Mouse (Mus musculus) heart, embryonic 16.5 days (tissue): ENCODE measurements at regions not wholly inside any gene's neighbourhood (a gene's known extent, or its start where the extent isn't known, plus 50 kb on each side); places are given as distances from the start of the nearest gene placed in this dataset.

Source experiments
- ATAC-seq: fragments of 200-750 bp; cut with Nextera tagmentation; replicated peaks from 2 replicates; pipeline ENCODE4 v1.8.0; 2017; ENCODE audit warnings: moderate number of reproducible peaks; ENCODE audit not compliant: insufficient read depth, low FRiP score; ENCODE audit errors: extremely low read depth
- H3K27ac ChIP-seq: fragments of 300-500 bp; sonication (generic); 2 replicates; pipeline ENCODE4 v1.5.1; 2014; ENCODE audit warnings: mild to moderate bottlenecking, low read length, control low read depth, moderate library complexity
- H3K27me3 ChIP-seq: fragments of 300-500 bp; sonication (generic); 2 replicates; pipeline ENCODE4 v1.6.1; 2014; ENCODE audit warnings: low read length, mixed read lengths; ENCODE audit not compliant: control insufficient read depth, insufficient read depth
- H3K36me3 ChIP-seq: fragments of 300-500 bp; sonication (generic); 2 replicates; pipeline ENCODE4 v1.6.1; 2014; ENCODE audit not compliant: control insufficient read depth, insufficient read depth
- H3K4me1 ChIP-seq: fragments of 300-500 bp; sonication (generic); 2 replicates; pipeline ENCODE4 v1.6.1; 2014; ENCODE audit warnings: low read length, mixed read lengths; ENCODE audit not compliant: control insufficient read depth, insufficient read depth
- H3K4me2 ChIP-seq: fragments of 300-500 bp; sonication (generic); 2 replicates; pipeline ENCODE4 v1.6.1; 2014; ENCODE audit warnings: low read depth, mild to moderate bottlenecking, control low read depth, low read length
- H3K4me3 ChIP-seq: fragments of 300-500 bp; sonication (generic); 2 replicates; pipeline ENCODE4 v1.5.1; 2014; ENCODE audit warnings: mild to moderate bottlenecking, control low read depth, low read length
- H3K9ac ChIP-seq: fragments of 300-500 bp; sonication (generic); 2 replicates; pipeline ENCODE4 v1.6.1; 2014; ENCODE audit warnings: low read length, control low read depth
- H3K9me3 ChIP-seq: fragments of 300-500 bp; sonication (generic); replicated peaks from 2 replicates; pipeline ENCODE4 v1.6.1; 2016; ENCODE audit warnings: low read length; ENCODE audit not compliant: control insufficient read depth
- whole genome bisulfite sequencing: fragments of 180-500 bp; shearing (Covaris S2); extraction: QIAGEN DNeasy Blood & Tissue Kit; methylation state at CpG from one replicate; pipeline ENCODE4 v1.1.7; 2014; 5-methylcytosine and 5-hydroxymethylcytosine counted together

DNA sequence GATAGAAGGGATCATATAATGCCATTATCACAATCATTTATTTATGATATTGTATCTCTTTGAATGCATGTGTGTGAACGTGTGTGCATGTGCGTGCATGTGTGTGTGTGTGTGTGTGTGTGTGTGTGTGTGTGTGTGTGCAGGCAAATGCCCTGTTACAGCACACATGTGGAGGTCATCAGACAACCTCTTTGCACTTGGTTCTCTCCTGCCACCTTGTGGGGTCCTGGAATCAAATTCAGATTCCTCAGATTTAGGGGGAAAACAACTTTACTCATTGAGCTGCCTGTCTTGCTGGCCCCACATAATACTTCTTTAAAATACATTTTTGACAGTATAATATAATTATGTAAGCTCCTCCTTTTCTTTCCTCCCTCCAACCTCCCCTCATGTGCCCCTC lies 195.7 kb upstream of the Zic1 start:
- 63% methylated on average over 2 of the region's 2 CpGs for WGBS

DNA sequence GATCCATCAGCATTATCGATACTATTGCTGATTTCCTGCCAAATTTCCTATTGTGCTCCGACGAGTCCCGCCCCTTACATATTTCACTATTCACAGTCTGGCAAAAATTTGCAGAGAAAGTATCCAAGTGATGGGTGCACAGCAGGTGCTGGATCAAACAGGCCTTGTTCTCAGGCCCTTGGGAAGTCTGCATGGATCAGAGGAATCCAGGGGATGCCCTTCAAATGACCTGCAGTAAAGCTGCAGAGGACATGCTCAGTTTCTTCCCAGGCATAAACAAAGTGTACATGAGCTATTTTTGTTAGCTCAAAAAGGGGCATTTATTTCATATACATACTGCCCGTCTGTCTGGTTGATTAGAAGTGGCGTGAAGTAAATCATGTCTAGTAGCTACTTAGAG lies 194.2 kb upstream of the Zic1 start:
- Histone ChIP-seq H3K27me3 (no peaks in the 10 kb centered on the region), H3K9me3 (no peaks in the 10 kb centered on the region), H3K9ac (no peak overlapping the region), H3K4me3 (no peak overlapping the region), H3K4me2 (no peak overlapping the region), H3K4me1 (no peaks in the 10 kb centered on the region), H3K27ac (no peak overlapping the region), H3K36me3 (no peaks in the 10 kb centered on the region)
- 73% methylated on average over 6 of the region's 6 CpGs for WGBS
- no peak for ATAC-seq

More for the DNA sequence above, 195.7 kb upstream of the Zic1 start:
- no peaks in the 10 kb centered on the region for H3K27me3 ChIP-seq
- no peak overlapping the region for H3K27ac ChIP-seq
- H3K36me3 ChIP-seq = no peaks in the 10 kb centered on the region
- no peak for ATAC-seq
- H3K9me3 ChIP-seq = no peaks in the 10 kb centered on the region
- no peak overlapping the region for H3K9ac ChIP-seq
- H3K4me1 ChIP-seq = no peaks in the 10 kb centered on the region
- H3K4me3 ChIP-seq = no peak overlapping the region
- H3K4me2 ChIP-seq = no peak overlapping the region

DNA sequence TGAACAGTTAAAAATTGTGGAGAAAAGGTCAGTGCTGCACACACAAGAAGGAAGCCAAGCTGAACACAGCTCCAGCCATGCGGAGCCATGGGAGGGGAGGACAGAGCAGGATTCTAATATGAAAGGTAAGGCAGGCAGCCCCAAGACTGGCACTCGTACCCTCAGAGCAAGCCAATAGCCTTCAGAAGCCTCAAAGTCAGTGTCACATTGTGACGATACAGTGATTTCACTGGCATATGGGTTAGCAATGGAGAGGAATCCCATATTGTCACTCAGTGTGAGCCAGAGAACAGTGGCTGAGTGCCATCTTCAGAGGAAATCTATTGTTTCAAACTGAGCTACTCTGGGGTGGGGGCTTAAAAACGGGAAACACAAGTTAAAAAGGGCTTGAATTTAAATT lies 181.4 kb upstream of the Zic1 start:
- Histone ChIP-seq H3K36me3 (no peaks in the 10 kb centered on the region), H3K4me1 (no peaks in the 10 kb centered on the region), H3K27ac (no peak overlapping the region), H3K4me2 (no peak overlapping the region), H3K9me3 (no peaks in the 10 kb centered on the region; the same call in 1 of the 2 replicates), H3K9ac (no peak overlapping the region), H3K27me3 (no peaks in the 10 kb centered on the region), H3K4me3 (no peak overlapping the region)
- ATAC-seq = no peak
- 62% methylated on average over 4 of the region's 4 CpGs for WGBS

DNA sequence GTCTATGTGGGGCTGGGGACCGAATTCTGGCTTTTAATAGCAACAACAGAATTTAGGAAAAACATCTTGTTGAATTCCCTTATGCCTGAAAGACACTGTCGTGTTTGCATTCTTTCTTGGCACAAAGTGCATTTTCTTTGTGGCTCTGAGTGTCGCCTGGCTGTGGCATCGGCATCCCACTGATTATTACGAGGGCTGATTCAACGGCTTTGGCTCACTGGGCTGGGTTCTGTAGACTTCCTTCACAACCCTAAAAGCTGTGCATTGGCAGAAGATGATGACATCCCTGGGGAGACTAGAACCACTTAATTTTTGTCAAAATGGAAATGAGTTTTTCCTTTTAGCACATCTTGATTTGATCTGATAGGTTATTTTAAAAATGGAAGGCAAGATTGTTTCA lies 179.8 kb upstream of the Zic1 start:
- Histone ChIP-seq H3K4me3 (no peak overlapping the region), H3K27ac (no peak overlapping the region), H3K36me3 (no peaks in the 10 kb centered on the region), H3K4me1 (no peaks in the 10 kb centered on the region), H3K27me3 (no peaks in the 10 kb centered on the region), H3K4me2 (no peak overlapping the region), H3K9ac (no peak overlapping the region), H3K9me3 (no peaks in the 10 kb centered on the region)
- WGBS = 56% methylated on average over 6 of the region's 6 CpGs
- no peak for ATAC-seq

DNA sequence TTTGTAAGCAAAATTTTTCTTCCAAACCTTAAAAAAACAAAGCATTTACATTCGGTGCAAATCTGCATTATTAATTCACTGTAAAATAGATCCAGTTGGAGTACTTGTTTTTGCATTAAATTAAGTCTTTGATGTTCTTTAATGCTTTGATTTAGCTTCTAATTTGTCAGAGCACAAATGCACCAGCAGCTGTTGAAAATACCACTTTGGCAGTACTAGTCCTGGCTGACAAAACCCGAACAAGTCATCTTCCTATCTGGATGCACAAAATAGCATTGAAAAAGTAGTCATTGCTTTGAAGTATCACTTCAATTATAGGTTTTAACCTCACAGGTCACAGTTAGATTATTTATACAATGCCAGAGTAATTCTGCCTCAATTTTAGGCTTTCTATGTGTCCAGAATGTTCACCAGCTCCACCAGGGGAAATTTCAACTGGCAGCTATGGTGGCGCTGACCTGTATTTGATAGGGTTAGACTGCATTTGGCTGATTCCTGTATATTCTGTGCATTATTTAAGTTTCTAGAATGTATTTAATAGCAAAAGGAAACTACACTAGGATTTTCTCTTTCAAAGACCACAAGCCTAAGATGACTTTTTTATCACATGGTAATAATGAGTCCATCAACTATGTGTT lies 163.3 kb upstream of the Zic1 start:
- H3K36me3 ChIP-seq = no peaks in the 10 kb centered on the region
- H3K4me1 ChIP-seq = no peaks in the 10 kb centered on the region
- no peaks in the 10 kb centered on the region for H3K27me3 ChIP-seq
- H3K4me3 ChIP-seq = no peak overlapping the region
- H3K9ac ChIP-seq = no peak overlapping the region
- H3K4me2 ChIP-seq = no peak overlapping the region
- H3K27ac ChIP-seq = no peak overlapping the region
- no peaks in the 10 kb centered on the region for H3K9me3 ChIP-seq
- WGBS = 70% methylated on average over 3 of the region's 3 CpGs
- no peak for ATAC-seq

DNA sequence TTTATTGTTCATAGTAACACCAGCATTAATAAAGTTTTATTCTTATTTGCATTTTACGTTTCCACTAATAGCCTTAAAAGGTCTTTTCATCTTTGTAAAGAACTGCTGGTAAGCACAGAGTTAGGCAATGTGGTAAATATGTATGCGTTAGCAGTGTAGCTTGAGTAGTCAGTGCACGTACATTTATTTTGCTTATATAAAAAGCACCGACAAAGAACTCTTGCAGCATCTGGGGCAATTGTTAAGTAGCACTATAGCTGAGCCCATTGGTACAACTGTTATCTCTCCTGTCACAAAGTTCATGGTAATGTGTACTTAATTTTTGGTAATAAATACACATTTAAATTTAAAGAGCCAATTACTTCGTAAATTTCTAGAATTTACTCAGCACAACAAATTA lies 162.8 kb upstream of the Zic1 start:
- Histone ChIP-seq H3K4me2 (no peak overlapping the region), H3K9ac (no peak overlapping the region), H3K36me3 (no peaks in the 10 kb centered on the region), H3K4me1 (no peaks in the 10 kb centered on the region), H3K4me3 (no peak overlapping the region), H3K27me3 (no peaks in the 10 kb centered on the region), H3K27ac (no peak overlapping the region), H3K9me3 (no peaks in the 10 kb centered on the region)
- WGBS = 80% methylated on average over 5 of the region's 5 CpGs
- no peak for ATAC-seq

DNA sequence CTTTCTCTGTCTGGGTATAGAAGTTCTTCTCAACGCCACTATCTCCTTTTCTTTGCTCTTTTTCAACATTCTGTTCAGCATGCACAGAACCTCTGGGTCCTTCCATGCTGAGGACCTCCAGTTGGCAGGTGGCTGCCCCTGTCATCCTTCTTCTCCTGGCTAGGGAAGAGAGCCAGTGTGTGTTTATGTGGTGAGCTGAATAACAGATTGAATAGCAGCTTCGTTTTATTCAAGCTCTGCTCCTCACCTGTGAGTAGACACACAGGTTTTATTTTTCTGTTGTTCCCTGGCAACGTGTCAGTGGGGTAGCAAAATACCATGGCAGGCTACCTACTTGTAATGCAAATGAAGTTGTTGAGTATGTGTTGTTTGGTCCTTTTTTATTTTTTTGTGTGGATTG lies 154.9 kb upstream of the Zic1 start:
- no peaks in the 10 kb centered on the region for H3K9me3 ChIP-seq
- no peak overlapping the region for H3K4me3 ChIP-seq
- no peak overlapping the region for H3K27ac ChIP-seq
- H3K27me3 ChIP-seq = no peaks in the 10 kb centered on the region
- no peaks in the 10 kb centered on the region for H3K36me3 ChIP-seq
- 35% methylated on average over 3 of the region's 3 CpGs for WGBS
- H3K4me1 ChIP-seq = no peaks in the 10 kb centered on the region
- H3K9ac ChIP-seq = no peak overlapping the region
- no peak for ATAC-seq
- H3K4me2 ChIP-seq = no peak overlapping the region

DNA sequence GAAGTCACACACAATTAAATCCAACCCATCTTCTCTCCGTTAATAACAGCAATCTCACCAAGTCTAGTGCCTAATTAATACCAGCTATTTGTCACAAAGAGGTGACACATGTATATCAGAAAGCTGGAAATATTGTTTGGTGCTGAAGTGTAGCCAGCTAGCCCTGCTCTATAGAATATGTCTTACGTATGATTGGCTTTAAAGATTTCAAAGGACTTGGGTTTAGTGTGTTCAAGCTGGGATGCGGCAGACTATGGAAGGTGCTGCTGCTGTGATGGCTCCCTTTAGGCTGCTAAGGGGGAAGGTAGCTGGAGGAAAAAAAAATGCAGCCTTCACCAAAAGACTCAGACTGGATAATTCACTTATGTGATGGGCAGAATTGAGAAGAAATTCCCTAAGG lies 144.1 kb upstream of the Zic1 start:
- 80% methylated on average over 3 of the region's 3 CpGs for WGBS
- Histone ChIP-seq H3K4me1 (no peaks in the 10 kb centered on the region), H3K9ac (no peak overlapping the region), H3K9me3 (no peaks in the 10 kb centered on the region), H3K27me3 (no peaks in the 10 kb centered on the region), H3K4me2 (no peak overlapping the region), H3K27ac (no peak overlapping the region), H3K36me3 (no peaks in the 10 kb centered on the region), H3K4me3 (no peak overlapping the region)
- no peak for ATAC-seq

DNA sequence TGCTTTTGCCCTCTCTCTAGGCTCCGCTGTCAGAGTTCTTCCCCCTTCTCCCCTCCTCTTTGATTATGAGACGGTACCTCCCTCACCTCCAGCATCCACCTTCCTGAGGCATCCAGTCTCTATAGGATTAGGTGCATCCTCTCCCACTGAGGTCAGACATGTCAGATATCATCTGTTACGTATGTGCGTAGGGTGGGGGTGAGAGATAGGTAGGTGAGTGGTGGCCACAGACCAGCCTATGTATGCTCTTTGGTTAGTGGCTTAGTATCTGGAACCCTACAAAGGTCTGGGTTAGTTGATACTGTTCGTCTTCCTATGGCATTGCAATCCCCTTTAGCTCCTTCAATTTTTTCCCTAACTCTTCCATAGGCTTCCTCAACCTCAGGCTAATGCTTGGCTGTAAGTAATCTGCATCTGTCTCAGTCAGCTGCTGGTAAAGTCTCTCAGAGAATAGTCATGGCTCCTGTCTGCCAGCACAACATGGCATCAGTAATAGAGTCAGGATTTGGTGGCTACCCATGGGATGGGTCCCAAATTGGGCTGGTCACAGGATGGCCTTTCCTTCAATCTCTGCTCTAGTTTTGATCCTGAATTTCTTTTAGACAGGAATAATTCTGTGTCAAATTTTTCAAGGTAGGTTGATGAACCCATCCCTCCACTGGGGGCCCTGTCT lies 138.2 kb upstream of the Zic1 start:
- H3K4me1 ChIP-seq = no peaks in the 10 kb centered on the region
- H3K36me3 ChIP-seq = no peaks in the 10 kb centered on the region
- no peak overlapping the region for H3K4me3 ChIP-seq
- no peak overlapping the region for H3K9ac ChIP-seq
- H3K4me2 ChIP-seq = no peak overlapping the region
- no peak overlapping the region for H3K27ac ChIP-seq
- 60% methylated on average over 5 of the region's 5 CpGs for WGBS
- peak; percentile 32; the same call in 1 of the 2 replicates for ATAC-seq
- H3K9me3 ChIP-seq = no peaks in the 10 kb centered on the region
- H3K27me3 ChIP-seq = no peaks in the 10 kb centered on the region
